Mouse (Mus musculus) hindbrain, embryonic 16.5 days (tissue): ENCODE data around the gene Serpinb2. TPM values are rescaled to one million over a fixed set of nuclear protein-coding genes. Genes with fewer than 3 reads are reported as not detected.

Experiments
- ATAC-seq: fragments of 200-750 bp; cut with Nextera tagmentation; 2 replicates; pipeline ENCODE4 v1.8.0; 2017; ENCODE audit warnings: moderate TSS enrichment, moderate library complexity
- H3K27ac ChIP-seq: fragments of 300-500 bp; sonication (generic); 2 replicates; pipeline ENCODE4 v1.5.1; 2014; ENCODE audit warnings: low read depth, mild to moderate bottlenecking, control low read depth, low read length, moderate library complexity
- H3K27me3 ChIP-seq: fragments of 300-500 bp; sonication (generic); replicated peaks from 2 replicates; pipeline ENCODE4 v1.6.1; 2014; ENCODE audit warnings: low read length; ENCODE audit not compliant: control insufficient read depth, insufficient read depth
- H3K36me3 ChIP-seq: fragments of 300-500 bp; sonication (generic); 2 replicates; pipeline ENCODE4 v1.6.1; 2014; ENCODE audit warnings: mild to moderate bottlenecking, low read length, moderate library complexity, mixed read lengths; ENCODE audit not compliant: control insufficient read depth, insufficient read depth
- H3K4me1 ChIP-seq: fragments of 300-500 bp; sonication (generic); 2 replicates; pipeline ENCODE4 v1.6.1; 2014; ENCODE audit warnings: low read depth, low read length; ENCODE audit not compliant: control insufficient read depth, insufficient read depth
- H3K4me2 ChIP-seq: fragments of 300-500 bp; sonication (generic); 2 replicates; pipeline ENCODE4 v1.6.1; 2014; ENCODE audit warnings: mild to moderate bottlenecking, low read length, control low read depth, moderate library complexity
- H3K4me3 ChIP-seq: fragments of 300-500 bp; sonication (generic); 2 replicates; pipeline ENCODE4 v1.5.1; 2014; ENCODE audit warnings: mild to moderate bottlenecking, low read length, control low read depth, moderate library complexity
- H3K9ac ChIP-seq: fragments of 300-500 bp; sonication (generic); 2 replicates; pipeline ENCODE4 v1.6.1; 2014; ENCODE audit warnings: low read depth, mild to moderate bottlenecking, control low read depth, low read length, moderate library complexity
- H3K9me3 ChIP-seq: fragments of 300-500 bp; sonication (generic); 2 replicates; pipeline ENCODE4 v1.6.1; 2014; ENCODE audit warnings: mild to moderate bottlenecking, low read length, moderate library complexity; ENCODE audit not compliant: control insufficient read depth
- WGBS: fragments of 180-500 bp; shearing (Covaris S2); extraction: QIAGEN DNeasy Blood & Tissue Kit; methylation state at CpG from one replicate; pipeline ENCODE4 v1.1.7; 2014; 5-methylcytosine and 5-hydroxymethylcytosine counted together
- polyA plus RNA-seq: library from polyadenylated mRNA; unstranded; fragments of >200 nt; fragmentation: Nextera tagmentation; extraction: Ambion mirVana; gene quantifications from 2 replicates; pipeline ENCODE4 v1.2.1, GENCODE M21; 2015

Gene Serpinb2
- polyA plus RNA-seq, 1 experiment from 2014 or later: 0.10 TPM

DNA sequence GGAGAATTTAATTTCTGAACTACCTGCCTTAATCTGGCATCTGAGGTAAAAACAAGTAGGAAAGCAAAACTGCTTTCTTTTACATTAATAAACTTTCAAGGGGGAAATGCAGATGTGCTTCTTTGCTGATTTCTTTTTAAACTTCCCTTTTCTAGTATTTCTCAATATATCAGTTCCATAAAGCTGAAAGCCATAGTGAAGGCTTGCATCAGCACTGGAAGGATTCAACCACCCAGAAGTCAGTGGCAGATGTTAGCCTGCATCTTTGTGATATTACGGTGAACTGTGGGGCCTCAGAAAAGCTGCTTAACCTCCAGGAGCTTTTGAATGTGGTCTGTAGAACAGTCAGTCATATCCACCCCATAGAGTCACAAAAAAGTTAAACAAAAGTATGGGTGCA lies 2.3 kb downstream of the Serpinb2 start:
- Histone ChIP-seq H3K9ac (no peak overlapping the region), H3K36me3 (no peaks in the 10 kb centered on the region), H3K9me3 (no peaks in the 10 kb centered on the region), H3K27ac (no peak overlapping the region), H3K4me3 (no peak overlapping the region), H3K4me1 (no peaks in the 10 kb centered on the region), H3K27me3 (no peaks in the 10 kb centered on the region), H3K4me2 (no peak overlapping the region)
- 81% methylated on average over 1 of the region's 1 CpGs for WGBS
- ATAC-seq: no peak

DNA sequence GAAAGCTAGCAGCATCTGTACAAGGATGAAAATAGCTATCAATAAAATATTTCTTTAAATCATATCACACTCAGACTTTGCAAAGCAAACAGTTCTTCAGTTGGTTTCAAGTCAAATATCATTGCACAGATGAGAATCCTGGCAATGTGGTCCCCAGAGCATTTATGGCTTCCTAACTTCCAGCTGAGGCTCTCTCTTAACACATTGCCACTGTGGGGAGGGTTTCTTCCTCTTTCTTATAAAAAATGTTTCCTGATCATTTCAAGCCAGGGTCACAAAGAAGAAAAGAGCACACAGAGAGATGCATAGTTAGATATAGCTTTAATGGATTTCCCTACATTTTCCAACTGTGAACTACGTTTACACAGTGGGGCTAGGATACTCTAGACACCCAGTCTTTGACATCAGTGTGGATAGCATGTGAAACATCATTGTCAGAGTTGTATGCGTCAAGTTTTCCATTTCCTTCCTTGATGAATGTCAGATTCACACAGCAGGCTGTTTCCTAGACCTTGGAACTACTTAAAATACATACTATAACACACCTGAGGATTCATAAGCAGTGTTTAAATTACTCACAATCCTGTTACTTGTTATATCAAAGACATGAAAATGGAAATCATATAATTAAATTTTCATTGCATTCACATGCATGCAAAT lies 4.7 kb downstream of the Serpinb2 start:
- ATAC-seq: no peak
- no peaks in the 10 kb centered on the region for H3K36me3 ChIP-seq
- H3K4me2 ChIP-seq: no peak overlapping the region
- no peak overlapping the region for H3K4me3 ChIP-seq
- WGBS: 76% methylated on average over 2 of the region's 2 CpGs
- no peaks in the 10 kb centered on the region for H3K27me3 ChIP-seq
- H3K9ac ChIP-seq: no peak overlapping the region
- H3K9me3 ChIP-seq: no peaks in the 10 kb centered on the region
- H3K27ac ChIP-seq: no peak overlapping the region
- no peaks in the 10 kb centered on the region for H3K4me1 ChIP-seq

DNA sequence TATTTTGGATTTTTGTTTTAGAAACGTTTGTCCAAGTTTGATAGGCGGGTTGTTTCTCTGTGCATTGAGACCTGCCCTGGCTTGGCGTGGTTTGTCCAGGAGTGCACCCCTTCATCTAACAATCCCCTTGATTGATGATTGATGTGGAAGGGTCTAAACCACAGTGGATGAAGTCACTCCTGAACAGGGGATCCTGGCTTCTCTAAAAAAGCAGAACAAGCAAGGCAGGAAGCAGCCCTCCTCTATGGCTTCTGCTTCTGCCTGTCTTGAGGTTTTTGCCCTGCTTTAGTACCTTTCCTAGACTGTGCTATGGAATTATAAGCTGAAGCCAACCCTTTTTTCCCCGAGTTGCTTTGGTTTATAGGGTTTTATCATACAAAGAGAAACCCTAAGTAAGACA lies 14.4 kb downstream of the Serpinb2 start:
- no peak overlapping the region for H3K9ac ChIP-seq
- H3K4me1 ChIP-seq: no peaks in the 10 kb centered on the region
- H3K27me3 ChIP-seq: no peaks in the 10 kb centered on the region
- no peaks in the 10 kb centered on the region for H3K9me3 ChIP-seq
- no peak overlapping the region for H3K4me3 ChIP-seq
- no peak overlapping the region for H3K4me2 ChIP-seq
- H3K36me3 ChIP-seq: no peaks in the 10 kb centered on the region
- no peak for ATAC-seq
- no peak overlapping the region for H3K27ac ChIP-seq
- WGBS: 82% methylated on average over 4 of the region's 4 CpGs

DNA sequence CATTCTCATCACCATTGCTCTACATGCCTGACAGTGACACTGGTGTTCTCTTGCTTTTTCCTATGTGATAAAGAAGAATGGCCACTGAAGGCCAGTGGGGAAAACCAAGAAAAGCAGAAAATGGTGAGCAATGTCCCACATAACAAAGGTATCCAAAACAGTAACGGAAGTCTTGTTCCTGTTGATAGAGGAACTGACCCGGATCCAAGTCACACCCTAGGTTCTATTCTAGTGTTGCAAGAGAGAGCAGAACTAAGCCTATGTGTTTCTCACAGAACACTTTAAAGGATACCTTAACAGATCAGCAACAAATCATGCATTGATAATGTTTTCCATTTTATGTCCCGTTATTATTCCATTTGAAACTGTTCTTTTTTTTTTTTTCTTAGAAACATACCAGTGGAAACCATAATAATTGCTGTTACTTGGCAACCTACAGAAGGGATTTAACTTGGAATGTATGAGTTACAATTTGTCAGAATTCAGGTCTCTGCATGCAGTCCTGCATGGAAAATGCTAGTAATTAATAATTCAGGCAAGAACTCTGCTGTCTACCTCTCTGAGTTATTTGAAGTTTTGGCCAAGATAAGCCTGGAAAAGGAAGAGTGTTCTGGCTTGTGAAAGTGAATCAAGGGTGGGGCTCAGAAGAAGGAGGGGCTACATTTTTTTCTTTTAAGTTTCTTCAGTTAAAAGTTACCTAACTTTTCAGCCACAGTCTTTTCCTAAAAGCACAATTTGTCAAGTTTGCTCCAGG lies 17.3 kb downstream of the Serpinb2 start:
- Histone ChIP-seq H3K9ac (no peak overlapping the region), H3K4me3 (no peak overlapping the region), H3K27me3 (no peaks in the 10 kb centered on the region), H3K36me3 (no peaks in the 10 kb centered on the region), H3K27ac (no peak overlapping the region), H3K4me1 (no peaks in the 10 kb centered on the region), H3K9me3 (no peaks in the 10 kb centered on the region), H3K4me2 (no peak overlapping the region)
- 47% methylated on average over 3 of the region's 3 CpGs for WGBS
- no peak for ATAC-seq

DNA sequence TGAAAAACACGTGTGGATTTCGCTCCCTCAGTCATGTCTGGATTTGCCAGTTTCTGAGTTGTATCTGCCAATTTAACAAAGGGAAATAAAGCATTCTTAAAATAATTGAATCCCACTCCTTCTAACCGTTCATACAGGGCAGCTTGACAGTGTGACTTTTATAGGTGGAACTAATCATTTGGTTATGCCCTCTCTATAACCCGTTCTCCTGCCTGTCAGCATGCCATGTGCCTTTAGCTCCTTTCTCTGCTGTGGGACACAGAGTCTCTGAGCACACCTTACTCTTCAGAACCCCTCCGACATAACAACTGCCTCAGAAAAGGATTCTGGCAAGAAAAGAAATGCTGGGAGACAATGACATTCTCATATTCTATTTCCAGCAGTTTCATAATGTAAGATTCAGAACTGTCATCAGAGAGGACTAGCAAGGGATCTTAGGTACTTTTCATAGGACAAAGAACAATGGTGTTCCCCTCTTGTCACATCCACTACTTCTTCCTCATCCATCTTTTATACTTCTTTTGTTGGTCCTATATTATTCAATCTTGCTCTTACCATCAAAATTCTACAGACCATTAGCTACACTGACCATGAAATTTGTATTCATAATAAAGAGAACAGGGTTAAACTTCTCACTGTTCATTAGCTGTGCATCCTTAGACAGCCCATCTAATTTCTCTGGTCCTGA lies 18.3 kb downstream of the Serpinb2 start:
- H3K9ac ChIP-seq: no peak overlapping the region; the same call in 1 of the 2 replicates
- no peak overlapping the region for H3K27ac ChIP-seq
- no peak overlapping the region for H3K4me2 ChIP-seq
- no peak overlapping the region for H3K4me3 ChIP-seq
- H3K9me3 ChIP-seq: no peaks in the 10 kb centered on the region
- H3K27me3 ChIP-seq: no peaks in the 10 kb centered on the region
- WGBS: 38% methylated on average over 5 of the region's 5 CpGs
- no peaks in the 10 kb centered on the region for H3K4me1 ChIP-seq
- no peaks in the 10 kb centered on the region for H3K36me3 ChIP-seq
- no peak for ATAC-seq

DNA sequence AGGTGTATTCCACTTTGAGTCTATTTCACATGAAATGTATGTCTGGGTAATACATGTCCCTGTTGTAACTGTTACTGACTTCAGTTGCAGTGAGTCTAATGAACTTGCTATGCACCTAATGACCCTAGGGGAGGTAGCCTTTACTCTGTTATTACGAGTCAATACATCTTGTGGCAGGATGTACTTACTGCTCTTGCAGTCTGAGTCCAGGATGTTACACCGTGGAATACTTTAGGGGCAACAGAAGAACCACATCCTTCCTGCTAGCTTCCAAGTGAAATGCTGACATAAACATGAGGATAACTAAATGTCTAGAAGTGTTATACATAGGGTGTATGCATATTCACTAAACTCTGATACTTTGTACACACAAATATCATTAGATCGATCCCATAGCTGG lies 22.5 kb downstream of the Serpinb2 start:
- no peaks in the 10 kb centered on the region for H3K27me3 ChIP-seq
- no peaks in the 10 kb centered on the region for H3K9me3 ChIP-seq
- no peaks in the 10 kb centered on the region for H3K4me1 ChIP-seq
- H3K4me3 ChIP-seq: no peak overlapping the region
- no peaks in the 10 kb centered on the region for H3K36me3 ChIP-seq
- H3K9ac ChIP-seq: no peak overlapping the region
- 92% methylated on average over 3 of the region's 3 CpGs for WGBS
- H3K4me2 ChIP-seq: no peak overlapping the region
- ATAC-seq: no peak
- no peak overlapping the region for H3K27ac ChIP-seq

DNA sequence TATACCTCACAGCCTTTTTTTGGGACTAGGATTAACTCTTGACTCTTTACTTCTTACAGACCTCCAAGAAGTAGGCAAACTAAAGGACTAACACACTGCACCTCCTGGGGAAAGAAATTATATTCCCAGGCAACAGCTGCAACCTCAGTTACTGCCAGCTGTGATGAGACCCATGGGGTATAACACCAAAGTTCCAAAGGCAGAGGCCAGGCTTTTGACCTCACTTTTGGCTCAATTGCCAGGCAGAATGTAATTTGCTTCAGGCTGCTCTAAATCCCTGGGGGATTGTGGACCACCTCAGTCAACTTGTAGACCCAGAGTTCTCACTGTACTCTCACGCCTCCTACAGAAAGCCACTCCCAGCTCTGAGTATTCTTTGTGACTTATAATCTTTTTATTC lies 26.2 kb downstream of the Serpinb2 start:
- Histone ChIP-seq H3K27me3 (no peaks in the 10 kb centered on the region), H3K4me1 (no peaks in the 10 kb centered on the region), H3K9me3 (no peaks in the 10 kb centered on the region), H3K4me2 (no peak overlapping the region), H3K36me3 (no peaks in the 10 kb centered on the region), H3K27ac (no peak overlapping the region), H3K9ac (no peak overlapping the region), H3K4me3 (no peak overlapping the region)
- ATAC-seq: no peak
- WGBS: 70% methylated on average over 1 of the region's 1 CpGs

DNA sequence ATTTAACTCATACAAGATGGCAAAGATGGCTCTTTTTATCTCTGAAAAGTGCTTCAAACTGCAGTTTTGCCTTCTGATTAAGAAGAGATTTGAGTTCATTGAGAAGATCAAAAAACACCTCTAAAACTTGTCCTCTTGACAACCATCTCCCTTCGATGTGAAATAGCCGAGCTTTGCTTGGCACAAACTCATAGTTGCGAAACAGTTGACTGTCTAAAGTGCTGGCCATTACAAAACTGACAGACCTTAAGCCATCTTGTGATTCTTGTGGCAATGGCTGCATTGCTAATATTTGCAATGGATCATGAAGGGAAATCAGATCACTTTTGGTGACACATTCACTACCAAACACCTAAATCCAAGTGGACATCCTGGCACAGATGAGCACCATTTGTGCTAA lies 48.3 kb downstream of the Serpinb2 start:
- no peak overlapping the region for H3K9ac ChIP-seq
- no peaks in the 10 kb centered on the region for H3K36me3 ChIP-seq
- ATAC-seq: no peak
- no peak overlapping the region for H3K4me3 ChIP-seq
- no peak overlapping the region for H3K4me2 ChIP-seq
- H3K27me3 ChIP-seq: no peaks in the 10 kb centered on the region
- 90% methylated on average over 3 of the region's 3 CpGs for WGBS
- no peak overlapping the region for H3K27ac ChIP-seq
- no peaks in the 10 kb centered on the region for H3K4me1 ChIP-seq
- H3K9me3 ChIP-seq: no peaks in the 10 kb centered on the region

DNA sequence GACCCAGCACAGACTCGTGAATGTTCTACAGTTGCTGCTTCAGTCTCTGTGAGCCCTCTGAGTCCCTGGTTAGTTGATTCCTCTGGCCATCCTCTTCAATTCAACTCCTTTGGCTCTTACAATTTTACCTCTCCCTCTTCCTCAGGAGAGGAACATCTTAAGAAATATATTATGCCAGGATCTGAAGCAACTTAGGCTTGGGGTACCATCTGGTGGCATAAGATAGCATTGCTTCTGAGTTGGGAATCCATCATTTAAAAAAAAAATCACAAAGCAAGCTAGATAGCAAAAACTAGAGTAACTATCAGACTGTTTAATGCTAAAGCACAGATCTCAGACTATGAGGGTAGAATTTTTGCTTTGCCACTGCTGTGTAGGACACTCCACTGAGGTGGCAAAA lies 50.9 kb downstream of the Serpinb2 start:
- 80% methylated on average over 1 of the region's 1 CpGs for WGBS

More for the DNA sequence above, 50.9 kb downstream of the Serpinb2 start:
- Histone ChIP-seq H3K4me3 (no peak overlapping the region), H3K27me3 (no peaks in the 10 kb centered on the region), H3K27ac (no peak overlapping the region), H3K9ac (no peak overlapping the region), H3K4me2 (no peak overlapping the region), H3K36me3 (no peaks in the 10 kb centered on the region), H3K4me1 (no peaks in the 10 kb centered on the region), H3K9me3 (no peaks in the 10 kb centered on the region)
- no peak for ATAC-seq
